Mouse (Mus musculus) forebrain, embryonic 11.5 days (tissue): ENCODE data around the gene Rpl12. TPM values are rescaled to one million over a fixed set of nuclear protein-coding genes. Genes with fewer than 3 reads are reported as not detected.
A peak's percentile ranks its signal among the peaks of the same experiment; 100 is the strongest.

ENCODE experiments used
- ATAC-seq: fragments of 200-750 bp; cut with Nextera tagmentation; replicated peaks from 2 replicates; pipeline ENCODE4 v1.8.0; 2017; ENCODE audit warnings: moderate TSS enrichment; ENCODE audit not compliant: low FRiP score
- DNase-seq: peaks from one replicate; pipeline ENCODE4 v3.0.0-alpha.2; 2017; ENCODE audit warnings: low spot score
- H3K27ac ChIP-seq: fragments of 300-500 bp; sonication (generic); 2 replicates; pipeline ENCODE4 v1.5.1; 2014; ENCODE audit warnings: low read depth, low read length
- H3K27me3 ChIP-seq: fragments of 300-500 bp; sonication (generic); 2 replicates; pipeline ENCODE4 v1.6.1; 2014; ENCODE audit warnings: mild to moderate bottlenecking, low read length, mixed read lengths; ENCODE audit not compliant: control insufficient read depth, insufficient read depth
- H3K36me3 ChIP-seq: fragments of 300-500 bp; sonication (generic); 2 replicates; pipeline ENCODE4 v1.6.1; 2014; ENCODE audit warnings: mild to moderate bottlenecking, low read length, moderate library complexity, mixed read lengths; ENCODE audit not compliant: control insufficient read depth, insufficient read depth
- H3K4me1 ChIP-seq: fragments of 300-500 bp; sonication (generic); replicated peaks from 2 replicates; pipeline ENCODE4 v1.6.1; 2014; ENCODE audit warnings: low read length, mixed read lengths; ENCODE audit not compliant: control insufficient read depth, insufficient read depth
- H3K4me2 ChIP-seq: fragments of 300-500 bp; sonication (generic); 2 replicates; pipeline ENCODE4 v1.6.1; 2014; ENCODE audit warnings: low read depth, mild to moderate bottlenecking, low read length, moderate library complexity, mixed read lengths; ENCODE audit not compliant: severe bottlenecking
- H3K4me3 ChIP-seq: fragments of 300-500 bp; sonication (generic); 2 replicates; pipeline ENCODE4 v1.5.1; 2014; ENCODE audit warnings: low read depth, low read length
- H3K9ac ChIP-seq: fragments of 300-500 bp; sonication (generic); 2 replicates; pipeline ENCODE4 v1.6.1; 2014; ENCODE audit warnings: low read length
- H3K9me3 ChIP-seq: fragments of 300-500 bp; sonication (generic); 2 replicates; pipeline ENCODE4 v1.6.1; 2016; ENCODE audit warnings: low read length, mixed read lengths; ENCODE audit not compliant: control insufficient read depth
- WGBS: fragments of 180-500 bp; shearing (Covaris S2); extraction: QIAGEN DNeasy Blood & Tissue Kit; methylation state at CpG from one replicate; pipeline ENCODE4 v1.1.7; 2014; 5-methylcytosine and 5-hydroxymethylcytosine counted together
- polyA plus RNA-seq: library from polyadenylated mRNA; unstranded; fragments of >200 nt; fragmentation: Nextera tagmentation; extraction: Ambion mirVana; gene quantifications from 2 replicates; pipeline ENCODE4 v1.2.1, GENCODE M21; 2014

Gene Rpl12
- polyA plus RNA-seq, 1 experiment from 2014 or later: 151 TPM

GRCm38 (mm10) chr2:32921801-32922380 lies 39.5 kb upstream of the Rpl12 start:
- Histone ChIP-seq H3K9me3 (no peaks in the 10 kb centered on the region), H3K9ac (no peak overlapping the region), H3K36me3 (no peaks in the 10 kb centered on the region; the same call in 1 of the 2 replicates), H3K27ac (no peak overlapping the region), H3K4me1 (no peaks in the 10 kb centered on the region), H3K4me3 (no peak overlapping the region), H3K27me3 (no peaks in the 10 kb centered on the region), H3K4me2 (no peak overlapping the region)
- DNase-seq (no peak), ATAC-seq (no peak)
- 90% methylated on average over 15 of the region's 15 CpGs for WGBS

- Histone ChIP-seq H3K36me3 (no peaks in the 10 kb centered on the region; the same call in 1 of the 2 replicates), H3K4me1 (no peaks in the 10 kb centered on the region), H3K27ac (no peak overlapping the region), H3K9ac (no peak overlapping the region), H3K27me3 (no peaks in the 10 kb centered on the region), H3K4me3 (no peak overlapping the region), H3K9me3 (no peaks in the 10 kb centered on the region), H3K4me2 (no peak overlapping the region)
- 95% methylated on average over 13 of the region's 13 CpGs for WGBS
- ATAC-seq: no peak
- DNase-seq: no peak
Measured at GRCm38 (mm10) chr2:32922564-32922963, 38.8 kb upstream of the Rpl12 start.

GRCm38 (mm10) chr2:32923551-32924250 lies 37.7 kb upstream of the Rpl12 start:
- no peaks in the 10 kb centered on the region for H3K27me3 ChIP-seq
- H3K4me3 ChIP-seq: no peak overlapping the region
- no peaks in the 10 kb centered on the region for H3K9me3 ChIP-seq
- H3K4me1 ChIP-seq: no peaks in the 10 kb centered on the region; the same call in 1 of the 2 replicates
- no peaks in the 10 kb centered on the region; the same call in 1 of the 2 replicates for H3K36me3 ChIP-seq
- H3K4me2 ChIP-seq: no peak overlapping the region
- DNase-seq: no peak
- H3K27ac ChIP-seq: no peak overlapping the region
- ATAC-seq: no peak
- 94% methylated on average over 24 of the region's 24 CpGs for WGBS
- H3K9ac ChIP-seq: no peak overlapping the region

- no peak overlapping the region for H3K4me2 ChIP-seq
- H3K36me3 ChIP-seq: no peaks in the 10 kb centered on the region; the same call in 1 of the 2 replicates
- ATAC-seq: no peak
- WGBS: 75% methylated on average over 10 of the region's 10 CpGs
- no peaks in the 10 kb centered on the region for H3K27me3 ChIP-seq
- no peak for DNase-seq
- H3K4me3 ChIP-seq: no peak overlapping the region
- no peak overlapping the region for H3K27ac ChIP-seq
- H3K9ac ChIP-seq: no peak overlapping the region
- no peaks in the 10 kb centered on the region for H3K9me3 ChIP-seq
- no peaks in the 10 kb centered on the region; the same call in 1 of the 2 replicates for H3K4me1 ChIP-seq
Measured at GRCm38 (mm10) chr2:32924306-32924844, 37.0 kb upstream of the Rpl12 start.

DNA sequence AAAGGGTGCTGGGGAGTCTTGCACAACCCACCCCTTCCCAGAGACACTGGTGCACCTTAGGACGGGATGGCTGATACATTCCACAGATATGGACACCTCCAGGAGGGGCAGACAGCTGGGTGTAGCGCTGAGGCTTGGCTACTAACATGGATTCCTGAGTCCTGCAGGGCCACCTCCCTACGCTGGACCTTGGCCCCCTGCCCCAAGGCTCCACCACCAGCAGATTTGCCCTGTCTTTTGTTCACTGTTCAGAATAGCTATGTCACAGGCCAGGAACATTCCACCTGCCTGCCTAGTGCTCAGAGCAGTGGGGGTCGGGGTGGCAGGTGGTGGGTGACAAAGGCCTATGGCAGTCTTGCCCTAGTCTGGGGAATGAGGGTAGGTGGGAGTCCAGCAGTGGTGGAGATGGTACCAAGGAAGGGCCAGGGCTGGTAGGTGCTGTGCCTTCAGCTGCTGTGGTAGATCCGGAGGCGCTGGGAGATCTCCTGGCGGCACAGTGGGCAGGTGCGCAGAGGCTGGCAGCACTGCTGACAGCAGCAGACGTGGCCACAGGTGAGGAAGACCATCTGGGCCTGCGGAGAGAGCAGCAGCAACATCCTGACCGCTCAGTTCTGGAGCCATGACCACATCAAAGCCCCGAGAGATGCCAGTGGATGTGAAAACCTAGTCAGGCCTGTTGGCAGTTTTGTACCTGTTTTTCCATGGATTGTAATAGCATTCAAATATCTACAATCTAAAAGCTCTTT lies 34.9 kb upstream of the Rpl12 start:
- Histone ChIP-seq H3K9me3 (no peaks in the 10 kb centered on the region), H3K4me3 (no peak overlapping the region), H3K27ac (no peak overlapping the region), H3K27me3 (no peaks in the 10 kb centered on the region), H3K36me3 (no peaks in the 10 kb centered on the region; the same call in 1 of the 2 replicates), H3K9ac (no peak overlapping the region), H3K4me2 (no peak overlapping the region), H3K4me1 (no peaks in the 10 kb centered on the region; the same call in 1 of the 2 replicates)
- 90% methylated on average over 12 of the region's 12 CpGs for WGBS
- no peak for DNase-seq
- no peak for ATAC-seq

GRCm38 (mm10) chr2:32927624-32928234 lies 33.6 kb upstream of the Rpl12 start:
- 80% methylated on average over 15 of the region's 15 CpGs for WGBS
- DNase-seq: no peak
- no peak overlapping the region for H3K4me2 ChIP-seq
- no peaks in the 10 kb centered on the region; the same call in 1 of the 2 replicates for H3K36me3 ChIP-seq
- no peak for ATAC-seq
- no peak overlapping the region for H3K9ac ChIP-seq
- H3K27me3 ChIP-seq: no peaks in the 10 kb centered on the region
- no peak overlapping the region for H3K4me3 ChIP-seq
- H3K4me1 ChIP-seq: no peaks in the 10 kb centered on the region; the same call in 1 of the 2 replicates
- H3K9me3 ChIP-seq: no peaks in the 10 kb centered on the region
- no peak overlapping the region for H3K27ac ChIP-seq

- WGBS: 29% methylated on average over 10 of the region's 10 CpGs
- ATAC-seq (peak; percentile 36), DNase-seq (peak; percentile 84)
- no peak overlapping the region for H3K4me3 ChIP-seq
- no peaks in the 10 kb centered on the region for H3K9me3 ChIP-seq
- H3K36me3 ChIP-seq: no peaks in the 10 kb centered on the region
- no peaks in the 10 kb centered on the region for H3K27me3 ChIP-seq
- no peaks in the 10 kb centered on the region; the same call in 1 of the 2 replicates for H3K4me1 ChIP-seq
- no peak overlapping the region for H3K4me2 ChIP-seq
- H3K27ac ChIP-seq: no peak overlapping the region
- no peak overlapping the region for H3K9ac ChIP-seq
Measured at GRCm38 (mm10) chr2:32928235-32928946, 33.0 kb upstream of the Rpl12 start.
